14 mouse cellular contexts compared by ENCODE assay signal in genomic region chr14:47249839-47250238, GRCm38 (mm10). TPM values are rescaled to one million over a fixed set of nuclear protein-coding genes. Genes with fewer than 3 reads are reported as not detected.
DNase-seq lines count a peak whose midpoint lies in the region; ATAC-seq and TF ChIP-seq lines count a peak whose summit lies in the region.
"Had no signal": no experiment of that assay in that cellular context is flagged by ENCODE, and none has a peak within 500 bp of the region (broad histone marks: within the 10 kb centered on the region; RNA-seq: fewer than 3 reads in every experiment).

No protein-coding gene starts in this region.

- H3K4me1 ChIP-seq in heart, adult 2 months (ENCODE audit: control insufficient read depth, insufficient read depth, low read length), result no peaks in the 10 kb centered on the region
- H3K4me1 ChIP-seq in heart, embryonic 10.5 days, result no peaks in the 10 kb centered on the region
- H3K4me1 ChIP-seq in midbrain, postnatal 0 days (ENCODE audit: insufficient read depth, low read length), result no peaks in the 10 kb centered on the region
- H3K4me1 ChIP-seq in midbrain, embryonic 15.5 days, result no peaks in the 10 kb centered on the region
- no peaks in the 10 kb centered on the region for H3K4me1 ChIP-seq in stomach, postnatal 0 days (replicated peaks; ENCODE audit: control insufficient read depth, insufficient read depth)
- H3K4me1 ChIP-seq in forebrain, embryonic 15.5 days, result no peaks in the 10 kb centered on the region
- H3K4me1 ChIP-seq: embryonic facial prominence, embryonic 15.5 days; limb, embryonic 15.5 days had no signal

- intact Hi-C loops in heart, adult 2 months (cut with DNase I), result loop anchor here (1.0 to 5.0 kb wide), 2 partner anchors 158 to 369 kb away; no protein-coding TSS in a partner anchor

- no peak overlapping the region for H3K27ac ChIP-seq in heart, adult 2 months
- no peak overlapping the region for H3K27ac ChIP-seq in heart, embryonic 10.5 days
- H3K27ac ChIP-seq in midbrain, postnatal 0 days (ENCODE audit: low read depth, low read length), result no peak overlapping the region
- H3K27ac ChIP-seq in midbrain, embryonic 15.5 days, result no peak overlapping the region
- H3K27ac ChIP-seq in stomach, postnatal 0 days (replicated peaks), result no peak overlapping the region
- no peak overlapping the region for H3K27ac ChIP-seq in forebrain, embryonic 15.5 days (replicated peaks)
- H3K27ac ChIP-seq: embryonic facial prominence, embryonic 15.5 days; limb, embryonic 15.5 days had no signal

- no peak for ATAC-seq in midbrain, postnatal 0 days (ENCODE audit: low FRiP score)
- no peak for ATAC-seq in midbrain, embryonic 15.5 days (replicated peaks)
- ATAC-seq in stomach, postnatal 0 days (ENCODE audit: low FRiP score, low TSS enrichment), result peak; percentile 73
- ATAC-seq in forebrain, embryonic 15.5 days (replicated peaks), result no peak
- ATAC-seq: activated CD4-positive, CD25-positive, alpha-beta regulatory T cell, adult 4 months; hindbrain, embryonic 16.5 days had no signal

- no peaks in the 10 kb centered on the region for H3K79me2 ChIP-seq in heart, adult 2 months (replicated peaks; ENCODE audit: control insufficient read depth, insufficient read depth, low read length)

- TF ChIP-seq CTCF in heart, adult 2 months (IDR thresholded peaks at IDR 0.05), result peak; percentile 69
- peak; percentile 59 for TF ChIP-seq CTCF in midbrain, postnatal 0 days (IDR thresholded peaks at IDR 0.05)
- TF ChIP-seq CTCF in stomach, postnatal 0 days (IDR thresholded peaks at IDR 0.05; ENCODE audit: low read depth), result peak; percentile 71

- WGBS in heart, adult 2 months, result 66% methylated on average over 6 of the region's 6 CpGs
- WGBS in heart, embryonic 10.5 days, result 87% methylated on average over 6 of the region's 6 CpGs
- WGBS in midbrain, postnatal 0 days, result 84% methylated on average over 6 of the region's 6 CpGs
- WGBS in midbrain, embryonic 15.5 days, result 84% methylated on average over 6 of the region's 6 CpGs
- 76% methylated on average over 6 of the region's 6 CpGs for WGBS in stomach, postnatal 0 days
- WGBS in forebrain, embryonic 15.5 days, result 89% methylated on average over 6 of the region's 6 CpGs

- no peak for TF ChIP-seq EP300 in heart, adult 2 months (IDR thresholded peaks at IDR 0.05; ENCODE audit: insufficient read depth, low read depth, low read length)
- no peak for TF ChIP-seq EP300 in stomach, postnatal 0 days (optimal IDR thresholded peaks at IDR 0.05)

- H3K27me3 ChIP-seq in heart, adult 2 months (ENCODE audit: control insufficient read depth, insufficient read depth, low read length), result no peaks in the 10 kb centered on the region
- no peaks in the 10 kb centered on the region; the same call in 1 of the 2 replicates for H3K27me3 ChIP-seq in heart, embryonic 10.5 days (ENCODE audit: insufficient read depth, poor library complexity, severe bottlenecking)
- H3K27me3 ChIP-seq in midbrain, postnatal 0 days (ENCODE audit: insufficient read depth, low read length), result no peaks in the 10 kb centered on the region
- H3K27me3 ChIP-seq in midbrain, embryonic 15.5 days (replicated peaks), result no peaks in the 10 kb centered on the region
- H3K27me3 ChIP-seq in stomach, postnatal 0 days (ENCODE audit: control insufficient read depth, insufficient read depth, low read length), result no peaks in the 10 kb centered on the region
- no peaks in the 10 kb centered on the region for H3K27me3 ChIP-seq in forebrain, embryonic 15.5 days
- H3K27me3 ChIP-seq: embryonic facial prominence, embryonic 15.5 days; limb, embryonic 15.5 days had no signal

- no peak overlapping the region for H3K9ac ChIP-seq in heart, adult 2 months (ENCODE audit: low read depth, low read length)
- H3K9ac ChIP-seq in midbrain, postnatal 0 days (replicated peaks; ENCODE audit: low read length, poor library complexity, severe bottlenecking), result no peak overlapping the region
- H3K9ac ChIP-seq in midbrain, embryonic 15.5 days, result no peak overlapping the region
- no peak overlapping the region for H3K9ac ChIP-seq in stomach, postnatal 0 days (ENCODE audit: low read length)
- H3K9ac ChIP-seq in forebrain, embryonic 15.5 days (replicated peaks), result no peak overlapping the region
- H3K9ac ChIP-seq: embryonic facial prominence, embryonic 15.5 days; limb, embryonic 15.5 days had no signal

- no peak overlapping the region for H3K4me2 ChIP-seq in midbrain, postnatal 0 days (ENCODE audit: low read depth, low read length, poor library complexity, severe bottlenecking)
- H3K4me2 ChIP-seq in midbrain, embryonic 15.5 days, result no peak overlapping the region
- H3K4me2 ChIP-seq in stomach, postnatal 0 days (replicated peaks; ENCODE audit: low read depth), result no peak overlapping the region
- H3K4me2 ChIP-seq in forebrain, embryonic 15.5 days (replicated peaks), result no peak overlapping the region
- H3K4me2 ChIP-seq: embryonic facial prominence, embryonic 15.5 days; limb, embryonic 15.5 days had no signal

- no peak for TF ChIP-seq POLR2A in heart, adult 2 months (IDR thresholded peaks at IDR 0.05; ENCODE audit: insufficient read depth, low read depth, low read length)

- no peaks in the 10 kb centered on the region for H3K36me3 ChIP-seq in heart, adult 2 months (ENCODE audit: control insufficient read depth, insufficient read depth, low read length)
- peaks cover 77% of the 10 kb centered on the region for H3K36me3 ChIP-seq in heart, embryonic 10.5 days
- peaks cover 14% of the 10 kb centered on the region; the same call in 1 of the 2 replicates for H3K36me3 ChIP-seq in midbrain, postnatal 0 days (ENCODE audit: insufficient read depth, low read length)
- H3K36me3 ChIP-seq in midbrain, embryonic 15.5 days (replicated peaks), result peaks cover 10% of the 10 kb centered on the region
- peaks cover 5% of the 10 kb centered on the region; the same call in 1 of the 2 replicates for H3K36me3 ChIP-seq in stomach, postnatal 0 days (ENCODE audit: control insufficient read depth, insufficient read depth, low read length)
- peaks cover 27% of the 10 kb centered on the region for H3K36me3 ChIP-seq in forebrain, embryonic 15.5 days

- DNase-seq in heart, adult 2 months, result no peak
- no peak for DNase-seq in heart, embryonic 10.5 days (ENCODE audit: low spot score)
- peak; percentile 24 for DNase-seq in midbrain, postnatal 0 days (ENCODE audit: low spot score)
- peak; percentile 63 for DNase-seq in brain, adult 2 months (ENCODE audit: low read depth, low spot score)
- no peak for DNase-seq in stomach, postnatal 0 days (ENCODE audit: low spot score)
- no peak for DNase-seq in ovary, adult 18-20 months (ENCODE audit: low spot score)
- DNase-seq: cerebellum, postnatal 14 days; gastrocnemius, postnatal 10 days had no signal

- H3K4me3 ChIP-seq in heart, adult 2 months, result no peak overlapping the region
- no peak overlapping the region for H3K4me3 ChIP-seq in heart, embryonic 10.5 days
- H3K4me3 ChIP-seq in midbrain, postnatal 0 days (ENCODE audit: low read depth, low read length), result no peak overlapping the region
- H3K4me3 ChIP-seq in midbrain, embryonic 15.5 days, result no peak overlapping the region
- H3K4me3 ChIP-seq in stomach, postnatal 0 days (ENCODE audit: low read depth, low read length), result no peak overlapping the region
- H3K4me3 ChIP-seq in forebrain, embryonic 15.5 days, result no peak overlapping the region
- H3K4me3 ChIP-seq: embryonic facial prominence, embryonic 15.5 days; limb, embryonic 15.5 days had no signal

- no peaks in the 10 kb centered on the region for H3K9me3 ChIP-seq in heart, embryonic 10.5 days
- no peaks in the 10 kb centered on the region for H3K9me3 ChIP-seq in midbrain, postnatal 0 days (ENCODE audit: low read length)
- H3K9me3 ChIP-seq in midbrain, embryonic 15.5 days, result no peaks in the 10 kb centered on the region
- H3K9me3 ChIP-seq in stomach, postnatal 0 days (ENCODE audit: control insufficient read depth, low read length), result no peaks in the 10 kb centered on the region
- H3K9me3 ChIP-seq in forebrain, embryonic 15.5 days, result no peaks in the 10 kb centered on the region
- H3K9me3 ChIP-seq: embryonic facial prominence, embryonic 15.5 days; limb, embryonic 15.5 days had no signal

RNA-seq across cellular contexts. Expression of gene Wdhd1, which starts 26.8 kb away (rescaled TPM):
- total RNA-seq in heart, adult 2 months (2021), result under 1 TPM; 0.48 to 0.73 TPM
- polyA plus RNA-seq in heart, adult 2 months (2012; rRNA removed), result 0.33 and 0.53 TPM in 2 replicates
- polyA plus RNA-seq in heart, embryonic 10.5 days (2016; fragmentation: Nextera tagmentation; extraction: Ambion mirVana), result 31.8 and 35.9 TPM in 2 replicates
- total RNA-seq in midbrain, postnatal 0 days (2014; rRNA removed), result 9.8 and 12.3 TPM in 2 replicates
- 7.8 and 8.8 TPM in 2 replicates for polyA plus RNA-seq in midbrain, postnatal 0 days (2015; fragmentation: Nextera tagmentation; extraction: Ambion mirVana)
- 17.3 and 18.1 TPM in 2 replicates for polyA plus RNA-seq in midbrain, embryonic 15.5 days (2015; fragmentation: Nextera tagmentation; extraction: Ambion mirVana)
- 5.2 TPM in 2 replicates for polyA plus RNA-seq in stomach, postnatal 0 days (2015; fragmentation: Nextera tagmentation; extraction: Ambion mirVana)
- polyA plus RNA-seq in forebrain, embryonic 15.5 days (2015; fragmentation: Nextera tagmentation; extraction: Ambion mirVana), result 17.7 and 19.9 TPM in 2 replicates

RNA-seq across cellular contexts. Expression of gene Socs4, which starts 26.9 kb away (rescaled TPM):
- 10 to 100 TPM; 13.4 to 14.9 TPM for total RNA-seq in heart, adult 2 months (2021)
- polyA plus RNA-seq in heart, adult 2 months (2012; rRNA removed), result 2.2 and 5.5 TPM in 2 replicates
- polyA plus RNA-seq in heart, embryonic 10.5 days (2016; fragmentation: Nextera tagmentation; extraction: Ambion mirVana), result 2.0 and 3.3 TPM in 2 replicates
- total RNA-seq in midbrain, postnatal 0 days (2014; rRNA removed), result 7.9 and 10.0 TPM in 2 replicates
- polyA plus RNA-seq in midbrain, postnatal 0 days (2015; fragmentation: Nextera tagmentation; extraction: Ambion mirVana), result 1.7 and 2.7 TPM in 2 replicates
- 2.0 and 2.4 TPM in 2 replicates for polyA plus RNA-seq in midbrain, embryonic 15.5 days (2015; fragmentation: Nextera tagmentation; extraction: Ambion mirVana)
- 2.5 and 2.9 TPM in 2 replicates for polyA plus RNA-seq in stomach, postnatal 0 days (2015; fragmentation: Nextera tagmentation; extraction: Ambion mirVana)
- 3.1 and 3.6 TPM in 2 replicates for polyA plus RNA-seq in forebrain, embryonic 15.5 days (2015; fragmentation: Nextera tagmentation; extraction: Ambion mirVana)

RNA-seq across cellular contexts. Expression of gene Mapk1ip1l, which starts 48.2 kb away (rescaled TPM):
- total RNA-seq in heart, adult 2 months (2021), result 10 to 100 TPM; 29.8 to 34.2 TPM
- 14.6 and 15.0 TPM in 2 replicates for polyA plus RNA-seq in heart, adult 2 months (2012; rRNA removed)
- 79.9 and 82.1 TPM in 2 replicates for polyA plus RNA-seq in heart, embryonic 10.5 days (2016; fragmentation: Nextera tagmentation; extraction: Ambion mirVana)
- 51.0 and 57.6 TPM in 2 replicates for total RNA-seq in midbrain, postnatal 0 days (2014; rRNA removed)
- 29.9 and 36.3 TPM in 2 replicates for polyA plus RNA-seq in midbrain, postnatal 0 days (2015; fragmentation: Nextera tagmentation; extraction: Ambion mirVana)
- 47.5 and 49.3 TPM in 2 replicates for polyA plus RNA-seq in midbrain, embryonic 15.5 days (2015; fragmentation: Nextera tagmentation; extraction: Ambion mirVana)
- 21.3 and 22.4 TPM in 2 replicates for polyA plus RNA-seq in stomach, postnatal 0 days (2015; fragmentation: Nextera tagmentation; extraction: Ambion mirVana)
- polyA plus RNA-seq in forebrain, embryonic 15.5 days (2015; fragmentation: Nextera tagmentation; extraction: Ambion mirVana), result 58.8 and 59.7 TPM in 2 replicates

Comparison
In these comparisons a context has a peak if more than half of its experiments do, and no peak if none do; other contexts are left out.
1. DNase-seq: peak in midbrain, postnatal 0 days (single experiment) and brain, adult 2 months (single experiment); none in heart, adult 2 months (0 of 2), heart, embryonic 10.5 days (single experiment), stomach, postnatal 0 days (single experiment) and ovary, adult 18-20 months (single experiment).
2. Peak in every context shown above with its lines, with median percentiles within 50 percentile points of each other: CTCF ChIP-seq.